Mouse (Mus musculus) stomach, postnatal 0 days (tissue): ENCODE results near the gene Galnt15. TPM values are rescaled to one million over a fixed set of nuclear protein-coding genes. Genes with fewer than 3 reads are reported as not detected.

Source experiments
- ATAC-seq: fragments of 200-750 bp; cut with Nextera tagmentation; 2 replicates; pipeline ENCODE4 v1.8.0; 2017; ENCODE audit not compliant: low FRiP score, low TSS enrichment
- DNase-seq: peaks from one replicate; pipeline ENCODE4 v3.0.0-alpha.2; 2016; ENCODE audit warnings: low spot score
- H3K27ac ChIP-seq: fragments of 300-500 bp; sonication (generic); replicated peaks from 2 replicates; pipeline ENCODE4 v1.5.1; 2014; ENCODE audit warnings: mild to moderate bottlenecking, control low read depth
- H3K27me3 ChIP-seq: fragments of 300-500 bp; sonication (generic); 2 replicates; pipeline ENCODE4 v1.6.1; 2014; ENCODE audit warnings: low read length; ENCODE audit not compliant: control insufficient read depth, insufficient read depth
- H3K36me3 ChIP-seq: fragments of 300-500 bp; sonication (generic); 2 replicates; pipeline ENCODE4 v1.6.1; 2014; ENCODE audit warnings: low read length, mixed read lengths; ENCODE audit not compliant: control insufficient read depth, insufficient read depth
- H3K4me1 ChIP-seq: fragments of 300-500 bp; sonication (generic); replicated peaks from 2 replicates; pipeline ENCODE4 v1.6.1; 2014; ENCODE audit warnings: antibody characterized with exemption; ENCODE audit not compliant: control insufficient read depth, insufficient read depth
- H3K4me2 ChIP-seq: fragments of 300-500 bp; sonication (generic); replicated peaks from 2 replicates; pipeline ENCODE4 v1.6.1; 2014; ENCODE audit warnings: low read depth, mild to moderate bottlenecking, control low read depth, moderate library complexity
- H3K4me3 ChIP-seq: fragments of 300-500 bp; sonication (generic); 2 replicates; pipeline ENCODE4 v1.5.1; 2014; ENCODE audit warnings: low read depth, low read length, control low read depth
- H3K9ac ChIP-seq: fragments of 300-500 bp; sonication (generic); 2 replicates; pipeline ENCODE4 v1.6.1; 2014; ENCODE audit warnings: mild to moderate bottlenecking, low read length, control low read depth, mixed read lengths
- H3K9me3 ChIP-seq: fragments of 300-500 bp; sonication (generic); 2 replicates; pipeline ENCODE4 v1.6.1; 2016; ENCODE audit warnings: low read length; ENCODE audit not compliant: control insufficient read depth
- CTCF ChIP-seq: IDR thresholded peaks from 2 replicates; pipeline ENCODE4 v1.5.1; 2016; ENCODE audit warnings: antibody characterized with exemption, low read depth, mild to moderate bottlenecking, moderate library complexity
- EP300 ChIP-seq: optimal IDR thresholded peaks from 2 replicates; pipeline ENCODE3; 2016; ENCODE audit warnings: antibody characterized with exemption
- WGBS: fragments of 180-500 bp; shearing (Covaris S2); extraction: QIAGEN DNeasy Blood & Tissue Kit; methylation state at CpG from one replicate; pipeline ENCODE4 v1.1.7; 2014; 5-methylcytosine and 5-hydroxymethylcytosine counted together
- polyA plus RNA-seq: library from polyadenylated mRNA; unstranded; fragments of >200 nt; fragmentation: Nextera tagmentation; extraction: Ambion mirVana; gene quantifications from 2 replicates; pipeline ENCODE4 v1.2.1, GENCODE M21; 2015

The Galnt15 gene
- polyA plus RNA-seq, 1 experiment from 2014 or later, result 0.56 TPM

- Histone ChIP-seq H3K36me3 (no peaks in the 10 kb centered on the region), H3K27me3 (no peaks in the 10 kb centered on the region), H3K9me3 (no peaks in the 10 kb centered on the region), H3K27ac (no peak overlapping the region), H3K9ac (no peak overlapping the region), H3K4me3 (no peak overlapping the region), H3K4me2 (no peak overlapping the region), H3K4me1 (no peaks in the 10 kb centered on the region)
- ATAC-seq, result no peak
- no peak for DNase-seq
- TF ChIP-seq EP300 (no peak), CTCF (no peak)
- 65% methylated on average over 7 of the region's 7 CpGs for WGBS
Observed at GRCm38 (mm10) chr14:32073901-32074300, 45.1 kb downstream of the Galnt15 start.

GRCm38 (mm10) chr14:32076896-32077575 is 48.2 kb downstream of the Galnt15 start:
- H3K4me3 ChIP-seq, result no peak overlapping the region
- peaks cover 4% of the 10 kb centered on the region; the same call in 1 of the 2 replicates for H3K36me3 ChIP-seq
- no peak overlapping the region for H3K4me2 ChIP-seq
- no peaks in the 10 kb centered on the region for H3K4me1 ChIP-seq
- H3K9me3 ChIP-seq, result no peaks in the 10 kb centered on the region
- no peak overlapping the region for H3K27ac ChIP-seq
- WGBS, result 53% methylated on average over 8 of the region's 8 CpGs
- DNase-seq, result peak; percentile 80
- ATAC-seq, result peak; percentile 66
- no peak overlapping the region for H3K9ac ChIP-seq
- TF ChIP-seq CTCF (peak; percentile 96), EP300 (no peak)
- no peaks in the 10 kb centered on the region for H3K27me3 ChIP-seq

DNA sequence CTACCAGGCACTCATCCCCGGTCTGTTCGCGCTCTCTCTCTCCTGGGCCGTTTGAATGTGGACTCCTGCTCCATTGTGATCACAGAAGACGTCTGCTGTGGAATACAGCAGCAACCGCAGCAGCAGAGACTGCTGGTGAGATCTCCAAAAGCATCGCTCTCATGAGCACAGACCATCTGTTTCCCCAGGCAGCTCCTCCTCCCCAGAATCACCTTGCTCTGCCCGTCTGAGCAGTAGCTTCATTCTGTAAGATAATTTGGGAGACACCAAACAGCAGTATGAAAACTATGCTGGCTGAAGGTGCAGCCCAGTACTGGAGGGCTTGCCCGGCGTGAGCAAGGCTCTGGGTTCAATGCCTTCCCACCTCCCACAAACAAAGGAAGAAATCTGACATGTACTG is 52.2 kb downstream of the Galnt15 start:
- ATAC-seq (no peak), DNase-seq (no peak)
- Histone ChIP-seq H3K9ac (no peak overlapping the region), H3K4me2 (no peak overlapping the region), H3K4me3 (no peak overlapping the region), H3K9me3 (no peaks in the 10 kb centered on the region), H3K27ac (no peak overlapping the region), H3K4me1 (no peaks in the 10 kb centered on the region), H3K27me3 (no peaks in the 10 kb centered on the region), H3K36me3 (peaks cover 4% of the 10 kb centered on the region; the same call in 1 of the 2 replicates)
- TF ChIP-seq CTCF, result no peak
- WGBS, result 74% methylated on average over 10 of the region's 10 CpGs

- 85% methylated on average over 6 of the region's 6 CpGs for WGBS
- Histone ChIP-seq H3K4me2 (no peak overlapping the region), H3K9ac (no peak overlapping the region), H3K27ac (no peak overlapping the region), H3K27me3 (no peaks in the 10 kb centered on the region), H3K36me3 (peaks cover 4% of the 10 kb centered on the region; the same call in 1 of the 2 replicates), H3K4me1 (0 out of 2 replicates have a peak, but pooled peaks cover 2% of the 10 kb centered on the region), H3K9me3 (no peaks in the 10 kb centered on the region), H3K4me3 (no peak overlapping the region)
- no peak for ATAC-seq
- TF ChIP-seq EP300 (no peak), CTCF (no peak)
- DNase-seq, result no peak
Observed at GRCm38 (mm10) chr14:32082891-32083290, 54.1 kb downstream of the Galnt15 start.

GRCm38 (mm10) chr14:32083466-32083865 is 54.7 kb downstream of the Galnt15 start:
- Histone ChIP-seq H3K27me3 (no peaks in the 10 kb centered on the region), H3K9me3 (no peaks in the 10 kb centered on the region), H3K9ac (no peak overlapping the region), H3K4me1 (0 out of 2 replicates have a peak, but pooled peaks cover 2% of the 10 kb centered on the region), H3K4me2 (no peak overlapping the region), H3K27ac (no peak overlapping the region), H3K4me3 (no peak overlapping the region), H3K36me3 (peaks cover 4% of the 10 kb centered on the region; the same call in 1 of the 2 replicates)
- no peak for TF ChIP-seq EP300
- no peak for TF ChIP-seq CTCF
- no peak for DNase-seq
- no peak for ATAC-seq
- 94% methylated on average over 2 of the region's 2 CpGs for WGBS

GRCm38 (mm10) chr14:32084761-32085485 is 56.1 kb downstream of the Galnt15 start, which contains the start of gene Oxnad1:
TSS of gene Oxnad1 (plus strand) at chr14:32085374.
- TF ChIP-seq CTCF, result no peak
- TF ChIP-seq EP300, result peak; percentile 41
- WGBS, result 3% methylated on average over 22 of the region's 22 CpGs
- Histone ChIP-seq H3K9me3 (no peaks in the 10 kb centered on the region), H3K27ac (peak within 1 kb of the TSS; percentile 90), H3K4me2 (peak within 1 kb of the TSS; percentile 68), H3K4me3 (peak within 1 kb of the TSS; percentile 60), H3K27me3 (no peaks in the 10 kb centered on the region), H3K9ac (peak within 1 kb of the TSS; percentile 69), H3K36me3 (peaks cover 4% of the 10 kb centered on the region; the same call in 1 of the 2 replicates), H3K4me1 (0 out of 2 replicates have a peak, but pooled peaks cover 2% of the 10 kb centered on the region)
- ATAC-seq, result peak; percentile 95
- DNase-seq, result no peak
